Mouse (Mus musculus) heart, adult 11 months (tissue): ENCODE data around the gene Lmf2.
A peak's percentile ranks its signal among the peaks of the same experiment; 100 is the strongest.

Source experiments
- DNase-seq: peaks from one replicate; pipeline ENCODE4 v3.0.0; 2022

The Lmf2 gene

GRCm38 (mm10) chr15:89315190-89315731, 40.2 kb downstream of the Lmf2 start, which contains the start of gene Sbf1:
Sbf1 (minus strand) TSS chr15:89315311.
- DNase-seq, result peak; percentile 100

DNA sequence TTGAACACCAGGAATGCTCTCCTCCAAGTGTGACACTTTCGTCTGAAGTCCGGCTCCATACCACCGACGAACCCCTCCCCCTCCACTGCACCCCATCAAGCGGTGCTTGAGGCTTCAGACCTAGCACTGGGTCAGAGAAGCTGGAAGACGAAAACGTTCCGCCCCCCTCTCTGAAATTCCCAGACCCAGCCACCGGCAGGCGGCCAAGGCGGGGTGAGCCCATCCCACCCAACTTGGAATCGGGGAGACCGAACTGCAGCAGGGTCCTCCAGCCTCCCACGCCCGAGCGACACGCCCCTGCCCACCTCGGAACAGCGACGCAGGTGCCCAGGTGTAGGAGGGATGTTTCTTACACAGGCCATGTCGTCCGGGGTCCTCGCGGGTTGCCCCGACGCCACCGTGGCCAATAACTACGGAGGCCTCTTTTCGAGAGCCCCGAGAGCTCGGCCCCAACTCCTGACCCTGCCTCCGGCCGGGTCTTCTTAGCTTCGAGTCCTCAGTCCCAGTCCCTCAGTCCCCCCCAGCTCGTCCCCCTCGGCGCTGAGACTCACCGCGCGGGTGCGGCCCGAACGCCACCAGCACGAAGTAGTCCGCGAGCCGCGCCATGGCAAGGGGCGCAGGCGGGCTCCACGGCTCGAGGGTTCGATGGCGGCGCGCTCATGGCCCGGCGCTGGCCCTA, 40.8 kb downstream of the Lmf2 start:
- no peak for DNase-seq

GRCm38 (mm10) chr15:89314107-89314506, 41.4 kb downstream of the Lmf2 start:
- DNase-seq, result no peak

- DNase-seq, result peak; percentile 91
These were observed 42.1 kb downstream of the Lmf2 start for GRCm38 (mm10) chr15:89313359-89313758.

DNA sequence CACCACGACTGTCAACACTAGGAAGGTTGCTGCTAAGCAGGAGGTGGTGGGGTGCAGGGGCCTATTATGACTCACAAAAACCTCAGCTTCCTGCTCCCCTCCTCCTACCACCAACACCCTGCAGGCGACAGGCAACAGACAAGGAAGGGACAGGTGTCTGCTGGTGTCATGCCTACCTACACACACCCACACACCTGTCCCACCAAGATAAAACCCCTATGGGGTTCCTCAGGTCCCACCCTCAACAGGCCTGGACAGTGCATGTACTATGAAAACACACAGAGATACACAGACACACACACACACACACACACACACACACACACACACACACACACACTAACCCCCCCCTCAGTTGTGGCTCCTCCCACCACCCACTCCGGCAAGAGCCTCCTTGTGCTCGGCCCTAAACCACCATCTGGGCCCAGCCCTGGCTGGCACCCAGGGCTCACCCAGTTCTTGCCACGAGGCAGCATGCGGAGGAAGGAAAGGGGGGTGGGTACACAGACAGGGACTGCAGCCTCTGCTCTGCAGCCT, 45.4 kb downstream of the Lmf2 start:
- peak; percentile 93 for DNase-seq

DNA sequence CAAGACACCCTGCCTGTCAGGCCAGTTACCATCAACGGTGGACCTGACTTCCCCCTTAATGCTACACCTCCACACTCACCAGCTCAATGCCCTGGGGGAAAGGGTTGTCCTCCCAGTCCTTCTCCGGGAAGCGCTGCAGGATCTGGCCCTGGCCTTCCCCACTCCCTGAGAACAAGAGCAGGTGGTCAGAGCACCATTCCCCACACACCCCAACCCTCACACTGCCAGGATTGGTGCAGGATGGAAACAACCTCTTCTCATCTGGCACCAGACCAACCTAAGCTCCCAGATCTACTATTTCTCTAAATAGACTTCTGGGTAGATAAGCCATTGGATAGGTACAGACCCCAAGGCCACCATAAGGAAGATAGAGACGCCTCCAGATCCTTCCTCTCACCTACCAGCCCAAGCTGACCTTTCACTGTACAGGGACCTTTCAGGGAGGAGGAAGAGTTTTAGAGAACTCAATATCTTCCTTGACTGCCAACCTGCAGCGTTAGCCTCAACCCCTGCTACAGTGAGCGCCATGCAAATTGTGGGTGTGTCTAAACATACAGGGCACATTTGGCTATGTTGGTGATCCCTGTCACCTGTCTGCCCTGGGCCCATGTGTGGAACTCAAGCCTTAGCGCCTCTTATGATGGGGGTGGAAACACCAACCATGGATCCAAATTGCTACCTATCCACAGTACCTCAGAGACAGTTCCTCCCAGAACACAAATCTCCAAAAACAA, 46.9 kb downstream of the Lmf2 start:
- DNase-seq, result no peak

DNA sequence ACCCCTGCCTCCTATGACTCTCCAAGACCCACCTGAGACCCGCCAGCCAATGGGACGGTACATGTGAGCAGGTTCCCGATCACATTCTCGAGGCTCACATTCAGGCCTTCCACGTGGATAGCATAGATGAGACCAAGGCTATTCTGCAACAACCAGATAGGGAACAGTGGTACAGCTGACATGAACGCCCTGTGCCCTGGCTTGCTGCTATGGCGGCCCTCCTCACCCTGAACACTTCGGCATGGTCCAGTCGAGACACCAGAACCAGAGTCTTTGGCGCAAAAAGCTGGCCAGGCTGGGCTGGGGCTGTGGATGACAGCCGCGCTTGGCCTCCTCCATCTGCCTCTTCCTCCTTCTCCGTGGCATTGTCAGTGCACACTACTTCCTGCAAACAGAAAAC, 48.0 kb downstream of the Lmf2 start:
- peak; percentile 91 for DNase-seq

DNA sequence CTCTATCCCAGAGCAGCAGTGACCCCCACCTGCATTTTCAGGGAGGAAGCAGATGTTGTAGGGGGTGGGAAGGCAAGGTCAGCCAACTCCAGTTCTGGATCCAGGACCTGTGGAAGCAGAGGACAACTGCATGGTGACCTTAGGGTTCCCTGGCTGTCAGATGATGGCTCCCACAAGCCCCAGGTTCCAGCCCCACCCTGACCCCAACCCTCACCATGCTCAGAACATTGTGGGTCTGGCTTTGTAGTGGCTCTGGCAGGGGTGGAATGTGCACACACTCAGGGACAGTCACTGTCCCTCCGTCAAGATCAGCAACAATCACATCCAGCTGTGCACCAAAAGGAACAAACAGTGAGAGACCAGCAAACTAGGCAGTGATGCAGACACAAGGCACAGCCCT, 49.5 kb downstream of the Lmf2 start:
- DNase-seq, result peak; percentile 91
